Comparison of ENCODE assay signal across 9 mouse cellular contexts in the genomic region with DNA sequence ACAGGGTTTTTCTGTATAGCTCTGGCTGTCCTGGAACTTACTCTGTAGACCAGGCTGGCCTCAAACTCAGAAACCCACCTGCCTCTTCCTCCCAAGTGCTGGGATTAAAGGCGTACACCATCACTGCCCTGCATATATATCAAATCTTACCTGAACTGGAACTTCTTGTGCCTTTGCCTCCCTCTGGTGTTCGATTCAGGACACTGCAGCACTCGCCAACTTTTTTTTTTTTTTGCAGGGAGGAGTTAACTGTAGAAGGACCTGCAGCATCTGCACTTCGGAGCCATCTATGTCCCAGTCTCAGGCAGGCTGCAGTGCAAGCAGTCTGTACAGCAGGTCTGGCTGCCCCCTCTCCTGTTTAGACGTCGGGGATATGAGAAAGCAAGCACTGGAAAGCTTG.
DNase-seq lines count a peak whose midpoint lies in the region; ATAC-seq and TF ChIP-seq lines count a peak whose summit lies in the region.
"Had no signal": no experiment of that assay in that cellular context is flagged by ENCODE, and none has a peak within 500 bp of the region (broad histone marks: within the 10 kb centered on the region; RNA-seq: fewer than 3 reads in every experiment).

No protein-coding gene starts in this region.

- no peak overlapping the region for H3K9ac ChIP-seq in heart, adult 2 months (ENCODE audit: low read depth, low read length)
- no peak overlapping the region for H3K9ac ChIP-seq in lung, postnatal 0 days (replicated peaks; ENCODE audit: low read depth)
- H3K9ac ChIP-seq: lung, embryonic 15.5 days had no signal

- H3K79me2 ChIP-seq in heart, adult 2 months (replicated peaks; ENCODE audit: control insufficient read depth, insufficient read depth, low read length) = no peaks in the 10 kb centered on the region

- intact Hi-C loops in heart, adult 2 months (cut with DNase I) = loop anchor here (2.0 to 5.0 kb wide), 2 partner anchors 52 to 113 kb away; no protein-coding TSS in a partner anchor

- no peaks in the 10 kb centered on the region for H3K36me3 ChIP-seq in heart, adult 2 months (ENCODE audit: control insufficient read depth, insufficient read depth, low read length)
- H3K36me3 ChIP-seq in heart, embryonic 10.5 days = no peaks in the 10 kb centered on the region
- H3K36me3 ChIP-seq in lung, postnatal 0 days (ENCODE audit: insufficient read depth, low read length) = no peaks in the 10 kb centered on the region
- H3K36me3 ChIP-seq: lung, embryonic 15.5 days had no signal

- no peak overlapping the region for H3K4me2 ChIP-seq in lung, postnatal 0 days (replicated peaks; ENCODE audit: low read depth, low read length)
- H3K4me2 ChIP-seq: lung, embryonic 15.5 days had no signal

- TF ChIP-seq POLR2A in heart, adult 2 months (IDR thresholded peaks at IDR 0.05; ENCODE audit: insufficient read depth, low read depth, low read length) = no peak
- TF ChIP-seq POLR2A in cortical plate, adult 2 months (IDR thresholded peaks at IDR 0.05; ENCODE audit: extremely low read depth, insufficient read depth, low read length) = no peak

- no peak overlapping the region for H3K27ac ChIP-seq in heart, adult 2 months
- H3K27ac ChIP-seq in heart, embryonic 10.5 days = no peak overlapping the region
- no peak overlapping the region for H3K27ac ChIP-seq in cortical plate, adult 2 months (ENCODE audit: insufficient read depth, low read length)
- H3K27ac ChIP-seq in lung, postnatal 0 days (ENCODE audit: low read length) = no peak overlapping the region
- H3K27ac ChIP-seq: lung, embryonic 15.5 days had no signal

- H3K4me1 ChIP-seq in heart, adult 2 months (ENCODE audit: control insufficient read depth, insufficient read depth, low read length) = no peaks in the 10 kb centered on the region
- H3K4me1 ChIP-seq in heart, embryonic 10.5 days = no peaks in the 10 kb centered on the region
- no peaks in the 10 kb centered on the region for H3K4me1 ChIP-seq in cortical plate, adult 2 months (ENCODE audit: control insufficient read depth, insufficient read depth, low read length)
- H3K4me1 ChIP-seq in lung, postnatal 0 days (ENCODE audit: insufficient read depth, low read depth, low read length) = no peaks in the 10 kb centered on the region
- H3K4me1 ChIP-seq: lung, embryonic 15.5 days had no signal

- H3K9me3 ChIP-seq in heart, embryonic 10.5 days = no peaks in the 10 kb centered on the region
- no peaks in the 10 kb centered on the region for H3K9me3 ChIP-seq in lung, postnatal 0 days (ENCODE audit: low read length)
- H3K9me3 ChIP-seq: lung, embryonic 15.5 days had no signal

- no peak for DNase-seq in heart, adult 2 months
- DNase-seq in heart, embryonic 10.5 days (ENCODE audit: low spot score) = no peak
- DNase-seq in 3134 (ENCODE audit: extremely low read depth, insufficient read length, low spot score) (peak; percentile 10), NIH3T3 (ENCODE audit: low read depth) (peak; percentile 64)
- DNase-seq in kidney, postnatal 10 days = peak; percentile 28
- DNase-seq in lung, postnatal 0 days (ENCODE audit: low spot score) = peak; percentile 47
- DNase-seq in yolk sac, embryonic 10.5 days (ENCODE audit: low spot score) = peak; percentile 48

- H3K27me3 ChIP-seq in heart, adult 2 months (ENCODE audit: control insufficient read depth, insufficient read depth, low read length) = no peaks in the 10 kb centered on the region
- no peaks in the 10 kb centered on the region for H3K27me3 ChIP-seq in heart, embryonic 10.5 days (ENCODE audit: insufficient read depth, poor library complexity, severe bottlenecking)
- no peaks in the 10 kb centered on the region for H3K27me3 ChIP-seq in lung, postnatal 0 days (replicated peaks; ENCODE audit: insufficient read depth, low read length)
- H3K27me3 ChIP-seq: lung, embryonic 15.5 days had no signal

- H3K4me3 ChIP-seq in heart, adult 2 months = no peak overlapping the region
- H3K4me3 ChIP-seq in heart, embryonic 10.5 days = no peak overlapping the region
- H3K4me3 ChIP-seq in cortical plate, adult 2 months (ENCODE audit: insufficient read depth, low read length) = no peak overlapping the region
- no peak overlapping the region for H3K4me3 ChIP-seq in lung, postnatal 0 days (ENCODE audit: low read depth, low read length)
- H3K4me3 ChIP-seq: lung, embryonic 15.5 days had no signal

- no peak for TF ChIP-seq EP300 in heart, adult 2 months (IDR thresholded peaks at IDR 0.05; ENCODE audit: insufficient read depth, low read depth, low read length)
- TF ChIP-seq EP300 in lung, postnatal 0 days (IDR thresholded peaks at IDR 0.05) = no peak

- 19% methylated on average over 6 of the region's 6 CpGs for WGBS in heart, adult 2 months
- 19% methylated on average over 6 of the region's 6 CpGs for WGBS in heart, embryonic 10.5 days
- WGBS in lung, postnatal 0 days = 13% methylated on average over 6 of the region's 6 CpGs

- ATAC-seq in lung, postnatal 0 days = no peak

- TF ChIP-seq CTCF in heart, adult 2 months (IDR thresholded peaks at IDR 0.05) = peak; percentile 71
- peak; percentile 79 for TF ChIP-seq CTCF in cortical plate, adult 2 months (IDR thresholded peaks at IDR 0.05; ENCODE audit: extremely low read depth, insufficient read depth, low read length)
- TF ChIP-seq CTCF in lung, postnatal 0 days (IDR thresholded peaks at IDR 0.05) = peak; percentile 75

Comparison
In these comparisons a context has a peak if more than half of its experiments do, and no peak if none do; other contexts are left out.
1. DNase-seq: peak in 3134 (single experiment), NIH3T3 (single experiment), kidney, postnatal 10 days (single experiment), lung, postnatal 0 days (single experiment) and yolk sac, embryonic 10.5 days (single experiment); none in heart, adult 2 months (0 of 2) and heart, embryonic 10.5 days (single experiment).
2. Peak in every context shown above with its lines, with median percentiles within 50 percentile points of each other: CTCF ChIP-seq.